Mouse (Mus musculus): Measurements from ENCODE around the gene H2-K1.

DNA sequence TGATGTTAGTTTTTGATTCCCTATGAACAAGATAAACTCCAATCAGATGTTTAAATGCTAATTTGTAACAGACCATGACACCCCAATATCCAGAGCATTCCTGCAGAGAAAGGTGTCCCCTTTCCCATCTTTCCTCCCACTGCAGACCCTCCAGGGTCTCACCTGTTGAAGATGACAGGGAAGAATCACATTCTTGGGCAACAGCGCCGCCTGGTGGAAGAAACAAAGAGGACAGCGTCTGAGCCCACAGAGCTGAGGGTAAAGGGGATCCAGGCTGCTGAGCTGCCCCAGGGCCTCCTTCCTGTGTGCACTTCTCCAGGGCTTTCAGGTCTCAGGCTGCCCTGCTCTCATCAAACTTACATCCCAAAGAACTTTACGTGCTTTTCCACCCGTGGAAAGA is 3.3 kb upstream of the H2-K1 start:
- TF ChIP-seq ZKSCAN1 (IDR thresholded peaks at IDR 0.05; ENCODE audit: borderline replicate concordance, low read depth, low read length), result no peak
- no peak for TF ChIP-seq USF1 (IDR thresholded peaks at IDR 0.05; ENCODE audit: low read depth, low read length)
- TF ChIP-seq RAD21 (IDR thresholded peaks at IDR 0.05; ENCODE audit: low read depth, low read length), result peak; percentile 21
- TF ChIP-seq EP300 (IDR thresholded peaks at IDR 0.05; ENCODE audit: low read length), result no peak
- no peak for TF ChIP-seq HCFC1 (IDR thresholded peaks at IDR 0.05; ENCODE audit: low read depth, low read length)
- TF ChIP-seq CHD2 (IDR thresholded peaks at IDR 0.05; ENCODE audit: low read length), result no peak
- TF ChIP-seq CTCF (conservative IDR thresholded peaks at IDR 0.05 in 1 of 2, IDR thresholded peaks at IDR 0.05 in 1 of 2; ENCODE audit: low read depth in 2 of 2, low read length in 2 of 2), result peak; percentile 50 to 51; a peak in 3 of 4 replicates
- no peak for TF ChIP-seq POLR2A (IDR thresholded peaks at IDR 0.05; ENCODE audit: low read depth, low read length)
- no peak for TF ChIP-seq E2F4 (IDR thresholded peaks at IDR 0.05; ENCODE audit: insufficient replicate concordance, low read depth, low read length)
- no peak for TF ChIP-seq MXI1 (IDR thresholded peaks at IDR 0.05; ENCODE audit: low read depth, low read length)
- no peak for TF ChIP-seq ELF1 (IDR thresholded peaks at IDR 0.05; ENCODE audit: low read depth, low read length)
